Mouse (Mus musculus): Measurements from ENCODE around the gene Zfp65.

GRCm38 (mm10) chr13:67743896-67744295, 14.9 kb upstream of the Zfp65 start:
- TF ChIP-seq CTCF (IDR thresholded peaks at IDR 0.05; ENCODE audit: borderline replicate concordance, control insufficient read depth, extremely low read depth, insufficient read depth, low read length, poor library complexity) (no peak), POLR2A (IDR thresholded peaks at IDR 0.05; ENCODE audit: control insufficient read depth, extremely low read depth, insufficient read depth, low read length, poor library complexity) (no peak)
